Mouse (Mus musculus) heart, embryonic 10.5 days (tissue): Measurements from ENCODE around the gene Ubash3b. TPM values are rescaled to one million over a fixed set of nuclear protein-coding genes. Genes with fewer than 3 reads are reported as not detected.

Source experiments
- DNase-seq: peaks from one replicate; pipeline ENCODE4 v3.0.0-alpha.2; 2017; ENCODE audit warnings: low spot score
- H3K27ac ChIP-seq: fragments of 300-500 bp; sonication (generic); 2 replicates; pipeline ENCODE4 v1.5.1; 2016; ENCODE audit warnings: mild to moderate bottlenecking
- H3K27me3 ChIP-seq: fragments of 300-500 bp; sonication (generic); 2 replicates; pipeline ENCODE4 v1.6.1; 2016; ENCODE audit warnings: mild to moderate bottlenecking; ENCODE audit not compliant: poor library complexity, insufficient read depth, severe bottlenecking
- H3K36me3 ChIP-seq: fragments of 300-500 bp; sonication (generic); 2 replicates; pipeline ENCODE4 v1.6.1; 2016; ENCODE audit warnings: mild to moderate bottlenecking, moderate library complexity
- H3K4me1 ChIP-seq: fragments of 300-500 bp; sonication (generic); 2 replicates; pipeline ENCODE4 v1.6.1; 2016; ENCODE audit warnings: mild to moderate bottlenecking
- H3K4me3 ChIP-seq: fragments of 300-500 bp; sonication (generic); 2 replicates; pipeline ENCODE4 v1.5.1; 2016; ENCODE audit warnings: mild to moderate bottlenecking, moderate library complexity
- H3K9me3 ChIP-seq: fragments of 300-500 bp; sonication (generic); 2 replicates; pipeline ENCODE4 v1.6.1; 2016; ENCODE audit warnings: mild to moderate bottlenecking, moderate library complexity
- WGBS: fragments of 180-500 bp; shearing (Covaris S2); methylation state at CpG from one replicate; pipeline ENCODE4 v1.1.7; 2016; 5-methylcytosine and 5-hydroxymethylcytosine counted together
- polyA plus RNA-seq: library from polyadenylated mRNA; unstranded; fragments of >200 nt; fragmentation: Nextera tagmentation; extraction: Ambion mirVana; gene quantifications from 2 replicates; pipeline ENCODE4 v1.2.1, GENCODE M21; 2016

Ubash3b gene
- polyA plus RNA-seq, 1 experiment from 2014 or later: 13.3 TPM

- no peak for DNase-seq
- peaks cover 8% of the 10 kb centered on the region for H3K4me1 ChIP-seq
- 21% methylated on average over 7 of the region's 7 CpGs for WGBS
- H3K27me3 ChIP-seq: peaks cover 70% of the 10 kb centered on the region
- no peaks in the 10 kb centered on the region for H3K36me3 ChIP-seq
- H3K9me3 ChIP-seq: no peaks in the 10 kb centered on the region
- H3K4me3 ChIP-seq: peak overlapping the region; percentile 67
- H3K27ac ChIP-seq: no peak overlapping the region
These were observed 197.1 kb downstream of the Ubash3b start for GRCm38 (mm10) chr9:40964418-40964714.

- under 1% methylated on average over 48 of the region's 51 CpGs for WGBS
- Histone ChIP-seq H3K27ac (peak within 1 kb of the TSS; percentile 48), H3K4me1 (peaks cover 8% of the 10 kb centered on the region)
These were observed 197.7 kb downstream of the Ubash3b start, which contains the start of gene Jhy for GRCm38 (mm10) chr9:40963586-40964417. TSS of gene Jhy (minus strand) at chr9:40964118.

GRCm38 (mm10) chr9:40961401-40961800, 200.1 kb downstream of the Ubash3b start:
- Histone ChIP-seq H3K4me3 (no peak overlapping the region), H3K36me3 (no peaks in the 10 kb centered on the region), H3K4me1 (peaks cover 8% of the 10 kb centered on the region), H3K27ac (no peak overlapping the region), H3K27me3 (peaks cover 72% of the 10 kb centered on the region), H3K9me3 (no peaks in the 10 kb centered on the region)
- no peak for DNase-seq
- 78% methylated on average over 3 of the region's 3 CpGs for WGBS

More at GRCm38 (mm10) chr9:40963586-40964417, 197.7 kb downstream of the Ubash3b start, which contains the start of gene Jhy:
- Histone ChIP-seq H3K9me3 (no peaks in the 10 kb centered on the region), H3K36me3 (no peaks in the 10 kb centered on the region), H3K4me3 (peak within 1 kb of the TSS; percentile 67), H3K27me3 (peaks cover 70% of the 10 kb centered on the region)
- DNase-seq: no peak

Other genes with a start within 250 kb of the Ubash3b start
- 0.09 TPM in 1 of 2 replicates, not detected in the other for gene Jhy, start 197.6 kb downstream of the Ubash3b start, polyA plus RNA-seq
- 0.12 and 0.29 TPM in 2 replicates for gene Crtam, start 157.1 kb downstream of the Ubash3b start, polyA plus RNA-seq